Mouse (Mus musculus): ENCODE measurements around the gene Mtrr. TPM values are rescaled to one million over a fixed set of nuclear protein-coding genes. Genes with fewer than 3 reads are reported as not detected.

Gene Mtrr
- total RNA-seq (2017) = 17.2 and 33.0 TPM in 2 replicates

- ATAC-seq (replicated peaks; ENCODE audit: low read depth, poor library complexity, severe bottlenecking) = peak; percentile 94
Observed at GRCm38 (mm10) chr13:68581747-68582516, at the start of gene Mtrr, which contains the start of gene Fastkd3. Mtrr (minus strand) TSS chr13:68582149. Fastkd3 (plus strand) TSS chr13:68582234.

GRCm38 (mm10) chr13:68627041-68627440 is 45.1 kb upstream of the Mtrr start:
- ATAC-seq (replicated peaks; ENCODE audit: low read depth, poor library complexity, severe bottlenecking) = no peak

GRCm38 (mm10) chr13:68622792-68623191 is 40.8 kb upstream of the Mtrr start:
- no peak for ATAC-seq (replicated peaks; ENCODE audit: low read depth, poor library complexity, severe bottlenecking)

GRCm38 (mm10) chr13:68607652-68608405 is 25.9 kb upstream of the Mtrr start:
- ATAC-seq (replicated peaks; ENCODE audit: low read depth, poor library complexity, severe bottlenecking) = 0 out of 2 replicates have a peak, but pooled peaks have one; percentile 32

GRCm38 (mm10) chr13:68605689-68606126 is 23.8 kb upstream of the Mtrr start:
- peak; percentile 43; the same call in 1 of the 2 replicates for ATAC-seq (replicated peaks; ENCODE audit: low read depth, poor library complexity, severe bottlenecking)

- ATAC-seq (replicated peaks; ENCODE audit: low read depth, poor library complexity, severe bottlenecking) = no peak
Observed at GRCm38 (mm10) chr13:68603085-68603484, 21.1 kb upstream of the Mtrr start.

GRCm38 (mm10) chr13:68601184-68601583 is 19.2 kb upstream of the Mtrr start:
- ATAC-seq (replicated peaks; ENCODE audit: low read depth, poor library complexity, severe bottlenecking) = peak; percentile 59; the same call in 1 of the 2 replicates

GRCm38 (mm10) chr13:68598953-68599352 is 17.0 kb upstream of the Mtrr start:
- no peak for ATAC-seq (replicated peaks; ENCODE audit: low read depth, poor library complexity, severe bottlenecking)

GRCm38 (mm10) chr13:68597667-68598066 is 15.7 kb upstream of the Mtrr start:
- ATAC-seq (replicated peaks; ENCODE audit: low read depth, poor library complexity, severe bottlenecking) = no peak

GRCm38 (mm10) chr13:68597199-68597598 is 15.2 kb upstream of the Mtrr start, which contains the start of gene 1700001L19Rik:
1700001L19Rik (plus strand) TSS chr13:68597421.
- no peak for ATAC-seq (replicated peaks; ENCODE audit: low read depth, poor library complexity, severe bottlenecking)

- no peak for ATAC-seq (replicated peaks; ENCODE audit: low read depth, poor library complexity, severe bottlenecking)
Observed at GRCm38 (mm10) chr13:68593797-68594196, 11.8 kb upstream of the Mtrr start.

GRCm38 (mm10) chr13:68588352-68588751 is 6.4 kb upstream of the Mtrr start:
- 0 out of 2 replicates have a peak, but pooled peaks have one; percentile 24 for ATAC-seq (replicated peaks; ENCODE audit: low read depth, poor library complexity, severe bottlenecking)

GRCm38 (mm10) chr13:68585441-68585840 is 3.5 kb upstream of the Mtrr start:
- ATAC-seq (replicated peaks; ENCODE audit: low read depth, poor library complexity, severe bottlenecking) = no peak

- ATAC-seq (replicated peaks; ENCODE audit: low read depth, poor library complexity, severe bottlenecking) = no peak
Observed at GRCm38 (mm10) chr13:68583961-68584360, 2.0 kb upstream of the Mtrr start.

GRCm38 (mm10) chr13:68582517-68582780 is 500 bp upstream of the Mtrr start:
- no peak; the same call in 1 of the 2 replicates for ATAC-seq (replicated peaks; ENCODE audit: low read depth, poor library complexity, severe bottlenecking)

GRCm38 (mm10) chr13:68581086-68581740 is 736 bp downstream of the Mtrr start:
- peak; percentile 5; the same call in 1 of the 2 replicates for ATAC-seq (replicated peaks; ENCODE audit: low read depth, poor library complexity, severe bottlenecking)

GRCm38 (mm10) chr13:68577945-68578344 is 4.0 kb downstream of the Mtrr start:
- no peak for ATAC-seq (replicated peaks; ENCODE audit: low read depth, poor library complexity, severe bottlenecking)

GRCm38 (mm10) chr13:68574398-68574797 is 7.6 kb downstream of the Mtrr start:
- no peak for ATAC-seq (replicated peaks; ENCODE audit: low read depth, poor library complexity, severe bottlenecking)

GRCm38 (mm10) chr13:68572966-68573913 is 8.7 kb downstream of the Mtrr start:
- ATAC-seq (replicated peaks; ENCODE audit: low read depth, poor library complexity, severe bottlenecking) = no peak
